Mouse (Mus musculus) stomach, postnatal 0 days (tissue): ENCODE data around the gene Gm45753. TPM values are rescaled to one million over a fixed set of nuclear protein-coding genes. Genes with fewer than 3 reads are reported as not detected.
A peak's percentile ranks its signal among the peaks of the same experiment; 100 is the strongest.

Experiments
- ATAC-seq: fragments of 200-750 bp; cut with Nextera tagmentation; 2 replicates; pipeline ENCODE4 v1.8.0; 2017; ENCODE audit not compliant: low FRiP score, low TSS enrichment
- DNase-seq: peaks from one replicate; pipeline ENCODE4 v3.0.0-alpha.2; 2016; ENCODE audit warnings: low spot score
- H3K27ac ChIP-seq: fragments of 300-500 bp; sonication (generic); replicated peaks from 2 replicates; pipeline ENCODE4 v1.5.1; 2014; ENCODE audit warnings: mild to moderate bottlenecking, control low read depth
- H3K27me3 ChIP-seq: fragments of 300-500 bp; sonication (generic); 2 replicates; pipeline ENCODE4 v1.6.1; 2014; ENCODE audit warnings: low read length; ENCODE audit not compliant: control insufficient read depth, insufficient read depth
- H3K36me3 ChIP-seq: fragments of 300-500 bp; sonication (generic); 2 replicates; pipeline ENCODE4 v1.6.1; 2014; ENCODE audit warnings: low read length, mixed read lengths; ENCODE audit not compliant: control insufficient read depth, insufficient read depth
- H3K4me1 ChIP-seq: fragments of 300-500 bp; sonication (generic); replicated peaks from 2 replicates; pipeline ENCODE4 v1.6.1; 2014; ENCODE audit warnings: antibody characterized with exemption; ENCODE audit not compliant: control insufficient read depth, insufficient read depth
- H3K4me2 ChIP-seq: fragments of 300-500 bp; sonication (generic); replicated peaks from 2 replicates; pipeline ENCODE4 v1.6.1; 2014; ENCODE audit warnings: low read depth, mild to moderate bottlenecking, control low read depth, moderate library complexity
- H3K4me3 ChIP-seq: fragments of 300-500 bp; sonication (generic); 2 replicates; pipeline ENCODE4 v1.5.1; 2014; ENCODE audit warnings: low read depth, low read length, control low read depth
- H3K9ac ChIP-seq: fragments of 300-500 bp; sonication (generic); 2 replicates; pipeline ENCODE4 v1.6.1; 2014; ENCODE audit warnings: mild to moderate bottlenecking, low read length, control low read depth, mixed read lengths
- H3K9me3 ChIP-seq: fragments of 300-500 bp; sonication (generic); 2 replicates; pipeline ENCODE4 v1.6.1; 2016; ENCODE audit warnings: low read length; ENCODE audit not compliant: control insufficient read depth
- CTCF ChIP-seq: IDR thresholded peaks from 2 replicates; pipeline ENCODE4 v1.5.1; 2016; ENCODE audit warnings: antibody characterized with exemption, low read depth, mild to moderate bottlenecking, moderate library complexity
- EP300 ChIP-seq: optimal IDR thresholded peaks from 2 replicates; pipeline ENCODE3; 2016; ENCODE audit warnings: antibody characterized with exemption
- WGBS: fragments of 180-500 bp; shearing (Covaris S2); extraction: QIAGEN DNeasy Blood & Tissue Kit; methylation state at CpG from one replicate; pipeline ENCODE4 v1.1.7; 2014; 5-methylcytosine and 5-hydroxymethylcytosine counted together
- polyA plus RNA-seq: library from polyadenylated mRNA; unstranded; fragments of >200 nt; fragmentation: Nextera tagmentation; extraction: Ambion mirVana; gene quantifications from 2 replicates; pipeline ENCODE4 v1.2.1, GENCODE M21; 2015

The Gm45753 gene
- polyA plus RNA-seq, 1 experiment from 2014 or later, result 0.08 TPM

GRCm38 (mm10) chr8:45268485-45268884, 39.8 kb downstream of the Gm45753 start:
- Histone ChIP-seq H3K27ac (no peak overlapping the region), H3K27me3 (no peaks in the 10 kb centered on the region), H3K4me3 (no peak overlapping the region), H3K9me3 (no peaks in the 10 kb centered on the region), H3K4me1 (no peaks in the 10 kb centered on the region), H3K36me3 (no peaks in the 10 kb centered on the region), H3K4me2 (no peak overlapping the region), H3K9ac (no peak overlapping the region)
- DNase-seq, result no peak
- TF ChIP-seq EP300 (no peak), CTCF (no peak)
- ATAC-seq, result no peak

DNA sequence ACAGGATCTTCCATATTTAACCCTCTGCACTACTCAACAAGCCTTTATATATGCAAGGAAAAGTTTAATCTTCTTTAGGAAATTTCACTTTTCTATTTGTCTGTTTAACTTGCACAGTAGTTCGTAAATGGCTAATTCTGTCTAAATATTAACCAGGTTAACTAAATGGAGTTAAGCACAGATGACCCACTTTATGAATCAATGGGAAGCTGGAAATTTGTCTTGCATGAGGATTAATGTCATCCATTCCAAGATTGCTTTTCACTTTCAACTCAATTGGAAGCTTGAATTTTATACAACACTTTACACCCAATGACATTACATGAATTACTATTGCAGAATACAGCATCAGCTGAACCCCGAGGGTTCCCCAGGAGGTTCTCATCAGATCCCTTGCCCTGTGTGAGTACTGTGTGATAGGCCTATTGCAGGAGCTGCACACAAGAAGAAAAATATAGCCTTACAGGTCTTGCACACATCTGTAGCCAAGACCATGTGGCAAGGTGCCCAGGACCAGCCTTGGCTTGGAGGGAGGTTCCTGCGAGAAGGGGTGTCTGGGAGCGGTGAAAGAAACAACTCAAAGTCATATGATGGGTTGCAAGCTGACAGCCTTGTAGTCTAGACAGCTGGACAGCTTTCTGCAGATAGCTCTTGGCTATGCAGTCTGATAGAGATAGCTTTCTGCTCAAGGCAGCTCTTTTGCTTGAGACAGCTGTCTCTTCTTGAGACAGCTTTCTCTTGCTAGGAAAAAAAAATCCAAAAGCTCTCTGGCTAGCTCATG, 40.5 kb downstream of the Gm45753 start:
- Histone ChIP-seq H3K9me3 (no peaks in the 10 kb centered on the region), H3K4me2 (no peak overlapping the region), H3K36me3 (no peaks in the 10 kb centered on the region), H3K4me3 (no peak overlapping the region), H3K9ac (no peak overlapping the region), H3K4me1 (no peaks in the 10 kb centered on the region), H3K27me3 (no peaks in the 10 kb centered on the region), H3K27ac (no peak overlapping the region)
- TF ChIP-seq EP300 (no peak), CTCF (no peak)
- 52% methylated on average over 4 of the region's 4 CpGs for WGBS
- ATAC-seq (no peak), DNase-seq (peak; percentile 25)

- Histone ChIP-seq H3K4me2 (no peak overlapping the region), H3K9ac (no peak overlapping the region), H3K27me3 (no peaks in the 10 kb centered on the region), H3K4me1 (no peaks in the 10 kb centered on the region), H3K4me3 (no peak overlapping the region), H3K36me3 (no peaks in the 10 kb centered on the region), H3K9me3 (no peaks in the 10 kb centered on the region), H3K27ac (no peak overlapping the region)
- no peak for DNase-seq
- no peak for ATAC-seq
- TF ChIP-seq CTCF, result no peak
- TF ChIP-seq EP300, result no peak
- WGBS, result 35% methylated on average over 8 of the region's 8 CpGs
Observed at GRCm38 (mm10) chr8:45266993-45267392, 41.3 kb downstream of the Gm45753 start.

GRCm38 (mm10) chr8:45264918-45265317, 43.3 kb downstream of the Gm45753 start:
- Histone ChIP-seq H3K4me1 (no peaks in the 10 kb centered on the region), H3K9ac (no peak overlapping the region)
- TF ChIP-seq CTCF, result no peak
- TF ChIP-seq EP300, result no peak

GRCm38 (mm10) chr8:45262851-45263250, 45.4 kb downstream of the Gm45753 start:
- TF ChIP-seq CTCF (no peak), EP300 (no peak)
- Histone ChIP-seq H3K27me3 (no peaks in the 10 kb centered on the region), H3K4me3 (no peak overlapping the region), H3K9me3 (no peaks in the 10 kb centered on the region), H3K4me1 (no peaks in the 10 kb centered on the region), H3K4me2 (no peak overlapping the region), H3K36me3 (no peaks in the 10 kb centered on the region), H3K9ac (no peak overlapping the region), H3K27ac (no peak overlapping the region)
- DNase-seq (no peak), ATAC-seq (no peak)
- 84% methylated on average over 3 of the region's 3 CpGs for WGBS

More at GRCm38 (mm10) chr8:45264918-45265317, 43.3 kb downstream of the Gm45753 start:
- DNase-seq, result peak; percentile 41
- ATAC-seq, result peak; percentile 91
- Histone ChIP-seq H3K4me3 (no peak overlapping the region), H3K36me3 (no peaks in the 10 kb centered on the region), H3K27me3 (no peaks in the 10 kb centered on the region), H3K4me2 (no peak overlapping the region), H3K9me3 (no peaks in the 10 kb centered on the region), H3K27ac (no peak overlapping the region)
- WGBS, result 70% methylated on average over 4 of the region's 4 CpGs

DNA sequence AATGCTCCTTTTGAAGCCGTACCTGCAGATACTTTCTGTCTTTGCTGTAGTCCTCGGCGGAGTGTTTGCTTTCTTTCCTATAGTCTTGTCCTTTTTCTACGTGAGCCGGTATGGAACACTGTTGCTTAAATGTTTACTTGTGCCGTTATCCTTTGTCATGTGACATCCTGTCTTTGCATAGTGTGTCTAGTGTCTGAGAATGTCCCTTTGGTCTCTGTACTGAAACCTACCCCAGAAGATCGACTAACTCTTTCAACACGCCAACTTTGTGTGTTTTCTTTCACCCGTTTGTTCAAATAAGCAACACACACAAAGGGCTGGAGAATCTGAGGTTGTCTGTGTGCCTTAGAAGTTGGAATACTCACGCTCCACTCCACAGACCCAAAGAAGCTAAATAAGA, 46.3 kb downstream of the Gm45753 start, which contains the start of gene F11:
Gene F11, minus strand, starts transcription at position 112 of the 400 bp plus-strand sequence.
- ATAC-seq (no peak), DNase-seq (no peak)
- H3K27me3 ChIP-seq, result no peaks in the 10 kb centered on the region
- WGBS, result 52% methylated on average over 10 of the region's 10 CpGs
- no peaks in the 10 kb centered on the region for H3K9me3 ChIP-seq
- no peak for TF ChIP-seq CTCF
- no peak within 1 kb of the TSS for H3K27ac ChIP-seq
- H3K4me3 ChIP-seq, result no peak within 1 kb of the TSS
- no peak within 1 kb of the TSS for H3K9ac ChIP-seq
- H3K36me3 ChIP-seq, result no peaks in the 10 kb centered on the region
- H3K4me1 ChIP-seq, result no peaks in the 10 kb centered on the region
- H3K4me2 ChIP-seq, result no peak within 1 kb of the TSS
